Mouse (Mus musculus) T-cell, adult 2 months (primary cell): Measurements from ENCODE around the gene Tbcb.
"Not testable (repeated sequence)": the region's sequence is repeated elsewhere in the genome, so short reads cannot be mapped to it uniquely, and the experiment has no call there.

Source experiments
- DNase-seq: peaks from one replicate; pipeline ENCODE4 v3.0.0; 2022; ENCODE audit warnings: low spot score

Gene Tbcb

DNA sequence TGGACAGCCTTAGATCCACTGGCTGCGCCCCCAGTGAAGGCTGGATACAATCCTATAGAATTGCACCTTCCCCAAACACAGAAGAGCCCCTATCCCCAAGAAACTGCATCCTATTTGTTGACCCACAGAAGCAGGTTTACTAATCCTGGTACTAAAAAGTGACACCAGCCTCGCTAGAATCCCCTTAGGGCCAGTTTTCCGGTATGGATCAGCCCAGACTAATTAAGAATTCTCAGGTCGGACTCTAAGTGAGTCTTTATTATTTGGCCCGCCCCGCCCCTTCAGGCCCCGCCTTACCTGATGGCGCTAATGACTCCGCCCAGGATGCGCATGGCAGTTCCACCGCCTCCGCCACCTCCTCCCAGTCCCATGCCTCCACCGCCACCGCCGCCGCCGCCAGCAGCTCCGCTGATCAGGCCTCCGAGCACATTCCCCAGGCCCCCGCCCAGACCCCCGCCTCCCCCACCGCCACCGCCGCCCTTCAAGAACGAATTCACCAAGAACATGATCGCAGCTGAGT is 38.4 kb downstream of the Tbcb start:
- peak; percentile 63 for DNase-seq

DNA sequence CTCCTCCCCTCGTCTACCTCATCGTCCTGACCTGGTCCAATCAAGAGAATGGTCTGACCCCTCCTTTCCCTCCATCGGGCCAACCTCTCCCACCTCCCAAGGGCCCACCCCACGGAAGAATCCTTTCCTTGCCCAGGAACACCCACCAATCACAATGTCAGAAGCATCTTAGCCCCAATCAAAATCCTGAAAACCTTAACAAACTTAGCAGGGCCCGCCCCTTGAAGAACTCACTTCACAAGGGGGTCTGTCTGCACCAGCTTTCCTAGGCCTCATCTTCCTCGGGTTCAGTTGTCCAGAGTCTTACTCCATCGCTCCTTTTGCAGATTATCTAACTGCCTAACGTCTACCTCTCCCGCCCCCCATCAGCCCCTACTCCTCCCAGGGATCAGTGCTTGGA is 39.1 kb downstream of the Tbcb start:
- DNase-seq = no peak

- no peak for DNase-seq
Observed at GRCm38 (mm10) chr7:30192088-30192487, 40.0 kb downstream of the Tbcb start.

DNA sequence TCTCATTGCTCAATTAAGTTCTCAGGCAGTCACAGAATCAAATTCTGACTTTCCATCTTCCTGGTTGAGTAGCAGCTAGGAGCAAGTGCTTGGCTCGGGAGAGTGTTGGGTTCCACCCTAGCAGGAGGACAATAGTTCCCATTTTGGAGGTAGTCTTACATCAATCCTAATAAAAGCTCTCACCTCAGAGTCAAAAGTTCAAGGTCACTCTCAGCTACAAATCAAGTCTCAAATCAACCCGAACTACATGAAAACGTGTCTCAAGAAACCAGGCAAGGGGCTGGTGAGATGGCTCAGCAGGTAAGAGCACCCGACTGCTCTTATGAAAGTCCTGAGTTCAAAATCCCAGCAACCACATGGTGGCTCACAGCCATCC is 43.0 kb downstream of the Tbcb start:
- DNase-seq = no peak

GRCm38 (mm10) chr7:30188344-30189115 is 43.5 kb downstream of the Tbcb start:
- DNase-seq = no peak

DNA sequence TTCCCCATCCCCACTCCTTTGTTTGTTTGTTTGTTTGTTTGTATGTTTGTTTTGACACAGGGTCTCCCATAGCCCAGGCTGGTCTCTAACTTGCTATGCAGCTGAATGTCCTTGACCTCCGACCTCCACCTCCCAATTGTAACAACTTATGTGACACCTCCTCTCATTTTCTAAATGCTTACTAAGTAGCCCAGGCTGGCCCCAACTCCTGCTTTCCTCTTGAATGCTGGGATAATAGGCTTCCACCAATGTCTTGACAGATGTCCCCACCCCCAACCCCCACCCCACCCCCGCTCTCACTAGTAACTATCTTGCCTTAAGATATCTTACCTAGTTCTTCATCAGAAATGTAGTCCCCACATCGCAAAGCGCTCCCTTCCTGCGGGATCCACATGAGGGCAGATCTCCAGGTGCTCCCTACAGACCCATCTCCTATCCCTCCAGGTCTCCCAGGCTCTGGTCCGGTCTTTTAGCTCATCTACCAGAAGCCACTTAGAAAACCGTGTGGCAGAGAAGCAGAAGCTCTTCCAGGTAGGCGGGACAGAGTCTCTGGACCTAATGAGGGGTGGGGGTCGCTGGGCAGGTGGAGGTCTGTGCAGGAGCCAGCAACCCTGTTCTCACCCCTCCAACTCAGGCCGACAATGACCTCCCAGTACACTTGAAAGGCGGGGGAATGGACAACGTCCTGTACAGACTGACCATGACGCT is 47.3 kb downstream of the Tbcb start:
- DNase-seq = no peak

DNA sequence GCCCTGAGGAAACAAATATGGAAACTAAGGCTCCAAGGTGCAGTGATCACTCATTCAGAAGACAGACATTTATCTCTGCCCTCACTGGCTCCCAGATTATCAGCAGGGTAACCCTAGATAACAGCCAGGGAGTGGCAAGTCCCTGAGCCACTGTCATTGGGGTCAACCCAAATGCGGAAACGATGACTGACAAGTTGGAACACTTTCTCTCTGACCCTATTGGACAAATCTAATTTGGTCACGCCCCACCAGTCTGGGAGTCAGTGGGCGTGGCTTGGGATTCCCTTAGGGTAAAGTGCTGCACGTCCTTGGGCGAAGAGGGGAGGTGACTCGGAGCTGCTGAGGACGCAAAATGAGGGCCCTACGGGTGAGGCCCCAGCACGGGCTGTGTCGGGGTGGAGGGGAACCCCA is 48.2 kb downstream of the Tbcb start, which contains the start of gene Cox7a1:
Cox7a1 (plus strand) TSS at position 266 of the 411 bp plus-strand sequence.
- DNase-seq = peak; percentile 73

GRCm38 (mm10) chr7:30183189-30183588 is 48.9 kb downstream of the Tbcb start:
- not testable (repeated sequence) for DNase-seq

GRCm38 (mm10) chr7:30181929-30182328 is 50.1 kb downstream of the Tbcb start:
- not testable (repeated sequence) for DNase-seq

GRCm38 (mm10) chr7:30181308-30181707 is 50.8 kb downstream of the Tbcb start:
- DNase-seq = peak; percentile 75

DNA sequence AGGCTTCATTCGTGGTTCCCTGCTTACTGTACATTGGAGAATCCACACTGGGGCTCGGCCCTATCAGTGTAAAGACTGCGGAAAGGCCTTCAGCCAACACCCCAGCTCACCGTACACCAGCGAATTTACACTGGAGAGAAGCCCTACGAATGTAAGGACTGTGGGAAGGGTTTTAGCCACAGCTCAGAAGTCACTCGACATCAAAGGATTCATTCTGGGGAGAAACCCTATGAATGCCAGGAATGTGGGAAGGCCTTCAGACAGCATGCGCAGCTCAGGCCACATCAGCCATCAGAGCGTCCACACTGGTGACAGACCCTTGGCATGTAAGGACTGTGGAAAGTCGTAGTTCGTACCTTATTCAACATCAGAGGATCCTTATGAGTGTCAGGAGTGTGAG is 53.8 kb downstream of the Tbcb start:
- no peak for DNase-seq

- DNase-seq = no peak
Observed at GRCm38 (mm10) chr7:30176474-30176873, 55.6 kb downstream of the Tbcb start.
